Mouse (Mus musculus): ENCODE measurements around the gene Rab3c.

DNA sequence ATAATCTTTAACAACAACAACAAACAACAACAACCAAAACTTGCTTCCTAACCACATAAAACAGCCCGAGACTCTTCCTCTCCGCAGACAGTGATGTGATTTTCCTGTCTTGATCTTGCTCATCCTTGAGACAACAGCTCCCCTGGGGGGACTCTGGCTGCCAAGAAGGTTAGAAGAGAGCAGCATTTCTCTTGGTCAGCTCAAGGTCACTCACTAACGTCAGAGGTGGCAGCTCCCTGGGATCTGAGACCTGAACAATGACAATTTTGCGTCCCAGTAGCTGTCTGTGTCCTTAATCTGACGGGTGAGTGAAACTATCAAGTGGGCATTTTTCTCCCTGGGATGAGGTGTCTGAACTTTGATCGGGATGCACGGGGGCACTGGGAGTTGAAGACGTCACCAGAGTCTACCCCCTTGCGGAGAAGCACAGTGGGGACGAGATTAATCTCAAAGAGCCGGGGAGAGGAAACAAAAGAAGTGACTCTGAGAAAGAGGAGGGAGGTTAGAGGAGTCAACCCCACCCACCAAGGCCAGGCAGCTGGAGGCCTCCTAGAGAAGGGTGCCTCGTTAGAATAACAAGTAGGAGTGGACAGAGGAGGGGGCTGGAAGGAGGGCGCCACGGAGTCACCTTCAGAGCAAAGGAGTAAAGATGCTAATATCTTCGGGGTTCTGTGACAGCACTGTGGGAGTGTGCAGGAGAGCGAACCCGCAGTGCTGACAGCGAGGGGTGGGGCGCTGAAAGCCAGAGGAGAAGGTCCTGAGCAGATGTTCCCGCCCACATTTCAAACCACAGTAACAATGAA is 261.7 kb downstream of the Rab3c start:
- no peak for TF ChIP-seq CTCF (IDR thresholded peaks at IDR 0.05; ENCODE audit: low read depth, low read length)
- TF ChIP-seq POLR2A (IDR thresholded peaks at IDR 0.05; ENCODE audit: insufficient read depth, low read length): no peak

Measured in ES-Bruce4 (cell line).